Mouse (Mus musculus) G1E (cell line): ENCODE data around the gene Sost.

Source experiments
- CTCF ChIP-seq: IDR thresholded peaks from 2 replicates; pipeline ENCODE4 v1.5.1; 2012; ENCODE audit warnings: low read depth, low read length, inconsistent platforms, mixed read lengths
- GATA1 ChIP-seq: IDR thresholded peaks from 2 replicates; pipeline ENCODE4 v1.6.1; 2012; ENCODE audit warnings: borderline replicate concordance, low read length, inconsistent platforms, mixed read lengths

GRCm38 (mm10) chr11:101981850-101982249 is 15.0 kb upstream of the Sost start:
- TF ChIP-seq GATA1 (no peak), CTCF (no peak)
